ENCODE assay signal across 14 mouse cellular contexts in the genomic region with DNA sequence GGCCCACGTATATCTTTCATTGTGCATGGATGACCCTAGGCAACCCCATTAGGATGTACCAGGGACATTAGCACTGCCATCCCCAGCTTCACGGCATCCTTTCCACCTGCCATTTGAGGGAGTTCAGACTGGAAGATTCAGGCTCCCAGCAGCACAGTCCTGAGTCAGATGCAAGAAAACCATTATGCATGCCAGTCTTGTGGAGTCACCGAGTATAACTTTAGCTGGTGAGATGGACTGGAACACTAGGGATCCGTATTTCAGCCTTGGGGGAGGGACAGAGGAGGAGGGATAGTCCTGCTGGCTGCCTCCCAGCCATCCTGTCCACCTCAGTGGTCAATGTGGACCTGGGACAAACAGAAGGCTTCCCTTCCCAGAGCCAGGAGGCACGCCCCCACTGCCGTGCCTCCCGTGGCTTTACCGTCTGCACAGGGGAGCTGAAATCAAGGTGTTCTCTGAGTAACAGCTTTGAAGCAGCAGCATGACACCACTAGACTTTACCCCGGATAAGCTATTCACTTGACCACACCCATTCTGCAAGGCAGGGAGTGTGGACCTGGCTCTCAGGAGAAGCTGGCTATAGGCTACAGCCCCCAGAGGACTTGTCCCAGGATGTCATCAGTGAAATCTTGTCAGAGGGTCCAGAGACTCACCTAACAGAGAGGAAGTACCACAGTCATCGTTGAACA.
DNase-seq lines count a peak whose midpoint lies in the region; ATAC-seq and TF ChIP-seq lines count a peak whose summit lies in the region.
"Had no signal": no experiment of that assay in that cellular context is flagged by ENCODE, and none has a peak within 500 bp of the region (broad histone marks: within the 10 kb centered on the region; RNA-seq: fewer than 3 reads in every experiment).

No protein-coding gene starts in this region.

- no peaks in the 10 kb centered on the region; the same call in 1 of the 2 replicates for H3K36me3 ChIP-seq in heart, embryonic 10.5 days
- H3K36me3 ChIP-seq: midbrain, embryonic 10.5 days had no signal

- no peaks in the 10 kb centered on the region for H3K9me3 ChIP-seq in heart, embryonic 10.5 days
- H3K9me3 ChIP-seq: midbrain, embryonic 10.5 days had no signal

- H3K4me1 ChIP-seq in heart, embryonic 10.5 days = peaks cover 4% of the 10 kb centered on the region

- no peak overlapping the region for H3K4me3 ChIP-seq in heart, embryonic 10.5 days
- H3K4me3 ChIP-seq: midbrain, embryonic 10.5 days had no signal

- no peak overlapping the region for H3K27ac ChIP-seq in heart, embryonic 10.5 days
- H3K27ac ChIP-seq: hindbrain, postnatal 0 days; liver, embryonic 14.5 days; midbrain, embryonic 10.5 days had no signal

- in situ Hi-C loops in Patski (cut with MboI; ENCODE audit: low pct_unique_long_range_greater_than_20kb) = no loop called here

- CTCF ChIA-PET in Patski (lab: Charles Lee) = no interaction called here

- DNase-seq in Muller cell, postnatal 12 days (ENCODE audit: inconsistent ontology term) = peak; percentile 25
- DNase-seq in Patski (ENCODE audit: low read depth, low spot score) = peak; percentile 60
- DNase-seq in cerebellum, postnatal 10 days = peak; percentile 92 to 96
- DNase-seq in kidney, adult 9 months = peak; percentile 12
- no peak for DNase-seq in heart, postnatal 4 days
- no peak for DNase-seq in heart, postnatal 25 days (ENCODE audit: low spot score)
- no peak for DNase-seq in heart, embryonic 10.5 days (ENCODE audit: low spot score)
- DNase-seq: embryo, embryonic 11 days; lung, postnatal 10 days; thymus, postnatal 25 days had no signal

- TF ChIP-seq CTCF in Patski (IDR thresholded peaks at IDR 0.05) = no peak

- H3K27me3 ChIP-seq in Patski = no peaks in the 10 kb centered on the region
- H3K27me3 ChIP-seq in heart, embryonic 10.5 days (ENCODE audit: insufficient read depth, poor library complexity, severe bottlenecking) = peaks cover 24% of the 10 kb centered on the region; the same call in 1 of the 2 replicates

- POLR2A ChIA-PET in Patski (lab: Charles Lee) = no interaction called here

- peak; percentile 80 for ATAC-seq in Patski
- ATAC-seq: forebrain, embryonic 16.5 days; hindbrain, postnatal 0 days had no signal

- intact Hi-C loops in heart, postnatal 25 days (cut with DNase I) = no loop called here

- 71% methylated on average over 10 of the region's 10 CpGs for WGBS in heart, embryonic 10.5 days

Comparison
In these comparisons a context has a peak if more than half of its experiments do, and no peak if none do; other contexts are left out.
1. DNase-seq: peak in Muller cell, postnatal 12 days (single experiment), Patski (single experiment), cerebellum, postnatal 10 days (2 of 2) and kidney, adult 9 months (single experiment); none in heart, postnatal 4 days (single experiment), heart, postnatal 25 days (single experiment) and heart, embryonic 10.5 days (single experiment).